Mouse (Mus musculus) hindbrain, embryonic 15.5 days (tissue): Measurements from ENCODE around the gene Retreg3. TPM values are rescaled to one million over a fixed set of nuclear protein-coding genes. Genes with fewer than 3 reads are reported as not detected.

Experiments
- ATAC-seq: fragments of 200-750 bp; cut with Nextera tagmentation; 2 replicates; pipeline ENCODE4 v1.8.0; 2017; ENCODE audit warnings: low read depth, moderate number of reproducible peaks, moderate TSS enrichment; ENCODE audit not compliant: low FRiP score
- H3K27ac ChIP-seq: fragments of 300-500 bp; sonication (generic); replicated peaks from 2 replicates; pipeline ENCODE4 v1.5.1; 2015; ENCODE audit warnings: mild to moderate bottlenecking, inconsistent platforms
- H3K27me3 ChIP-seq: fragments of 300-500 bp; sonication (generic); 2 replicates; pipeline ENCODE4 v1.6.1; 2015; ENCODE audit warnings: control low read depth, inconsistent platforms
- H3K36me3 ChIP-seq: fragments of 300-500 bp; sonication (generic); 2 replicates; pipeline ENCODE4 v1.6.1; 2015; ENCODE audit warnings: control low read depth, inconsistent platforms
- H3K4me1 ChIP-seq: fragments of 300-500 bp; sonication (generic); replicated peaks from 2 replicates; pipeline ENCODE4 v1.6.1; 2015; ENCODE audit warnings: control low read depth, inconsistent platforms
- H3K4me2 ChIP-seq: fragments of 300-500 bp; sonication (generic); 2 replicates; pipeline ENCODE4 v1.6.1; 2015; ENCODE audit warnings: moderate library complexity, mild to moderate bottlenecking, inconsistent platforms
- H3K4me3 ChIP-seq: fragments of 300-500 bp; sonication (generic); 2 replicates; pipeline ENCODE4 v1.5.1; 2015; ENCODE audit warnings: mild to moderate bottlenecking, inconsistent platforms
- H3K9ac ChIP-seq: fragments of 300-500 bp; sonication (generic); 2 replicates; pipeline ENCODE4 v1.6.1; 2015; ENCODE audit warnings: inconsistent platforms
- H3K9me3 ChIP-seq: fragments of 300-500 bp; sonication (generic); 2 replicates; pipeline ENCODE4 v1.6.1; 2016; ENCODE audit warnings: control low read depth, inconsistent platforms
- WGBS: fragments of 180-500 bp; shearing (Covaris S2); methylation state at CpG from one replicate; pipeline ENCODE4 v1.1.7; 2015; 5-methylcytosine and 5-hydroxymethylcytosine counted together
- polyA plus RNA-seq: library from polyadenylated mRNA; unstranded; fragments of >200 nt; fragmentation: Nextera tagmentation; extraction: Ambion mirVana; gene quantifications from 2 replicates; pipeline ENCODE4 v1.2.1, GENCODE M21; 2015

Gene Retreg3
- polyA plus RNA-seq, 1 experiment from 2014 or later = 25.5 TPM

- Histone ChIP-seq H3K4me3 (no peak overlapping the region), H3K36me3 (peaks cover 58% of the 10 kb centered on the region), H3K4me1 (no peaks in the 10 kb centered on the region), H3K9ac (no peak overlapping the region), H3K9me3 (no peaks in the 10 kb centered on the region), H3K4me2 (no peak overlapping the region), H3K27me3 (no peaks in the 10 kb centered on the region), H3K27ac (no peak overlapping the region)
- no peak for ATAC-seq
- WGBS = 94% methylated on average over 5 of the region's 5 CpGs
Measured at GRCm38 (mm10) chr11:101103011-101103410, 16.7 kb downstream of the Retreg3 start.

- H3K9ac ChIP-seq = no peak overlapping the region
- no peak for ATAC-seq
- H3K4me2 ChIP-seq = no peak overlapping the region
- H3K27me3 ChIP-seq = no peaks in the 10 kb centered on the region
- H3K9me3 ChIP-seq = no peaks in the 10 kb centered on the region
- peaks cover 61% of the 10 kb centered on the region for H3K36me3 ChIP-seq
- no peak overlapping the region for H3K27ac ChIP-seq
- peaks cover 21% of the 10 kb centered on the region for H3K4me1 ChIP-seq
- no peak overlapping the region for H3K4me3 ChIP-seq
- 90% methylated on average over 8 of the region's 8 CpGs for WGBS
Measured at GRCm38 (mm10) chr11:101098231-101098630, 21.5 kb downstream of the Retreg3 start.

DNA sequence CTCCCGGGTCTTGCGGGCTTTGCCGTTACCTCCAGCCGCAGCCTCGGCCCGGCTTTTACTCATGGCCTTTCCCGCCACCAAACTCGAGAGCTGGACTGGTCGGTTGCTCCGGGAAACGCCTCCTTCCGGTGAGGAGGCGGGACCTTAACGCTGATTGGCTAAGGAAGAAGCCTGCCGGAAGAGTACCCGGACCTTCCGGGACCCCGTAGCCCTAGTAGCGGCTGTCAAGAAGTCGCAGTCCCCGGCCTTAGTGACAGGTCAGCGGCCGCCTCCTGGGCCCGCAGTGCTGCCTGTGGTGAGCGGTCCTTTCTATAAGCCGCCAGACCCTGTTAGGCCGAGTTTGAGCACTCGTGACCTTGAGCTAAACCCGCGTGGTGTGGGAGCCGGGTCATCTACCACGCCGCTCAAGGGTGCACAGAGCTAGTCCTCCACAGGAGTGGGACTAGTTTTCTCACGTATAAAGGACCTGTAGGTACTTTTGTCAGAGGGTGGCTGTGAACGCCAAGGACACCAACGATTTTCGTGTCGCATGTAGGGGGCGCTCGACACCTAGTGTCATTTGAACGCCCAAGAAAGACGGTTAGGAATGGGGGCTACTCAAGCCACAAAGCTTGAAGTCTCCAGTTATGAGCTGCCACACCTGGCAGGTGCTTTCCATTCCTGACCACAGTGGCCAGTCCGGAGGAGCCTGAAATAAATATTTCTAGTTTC, 24.2 kb downstream of the Retreg3 start, which contains the start of gene Psmc3ip:
Gene Psmc3ip (minus strand): TSS at position 123 of the 711 bp plus-strand sequence.
- ATAC-seq = peak; percentile 96
- peak within 1 kb of the TSS; percentile 85 for H3K4me2 ChIP-seq
- H3K27me3 ChIP-seq = no peaks in the 10 kb centered on the region
- peaks cover 21% of the 10 kb centered on the region for H3K4me1 ChIP-seq
- WGBS = under 1% methylated on average over 43 of the region's 43 CpGs
- H3K36me3 ChIP-seq = peaks cover 70% of the 10 kb centered on the region
- no peaks in the 10 kb centered on the region for H3K9me3 ChIP-seq
- H3K27ac ChIP-seq = peak within 1 kb of the TSS; percentile 91
- H3K9ac ChIP-seq = peak within 1 kb of the TSS; percentile 69
- H3K4me3 ChIP-seq = peak within 1 kb of the TSS; percentile 70

DNA sequence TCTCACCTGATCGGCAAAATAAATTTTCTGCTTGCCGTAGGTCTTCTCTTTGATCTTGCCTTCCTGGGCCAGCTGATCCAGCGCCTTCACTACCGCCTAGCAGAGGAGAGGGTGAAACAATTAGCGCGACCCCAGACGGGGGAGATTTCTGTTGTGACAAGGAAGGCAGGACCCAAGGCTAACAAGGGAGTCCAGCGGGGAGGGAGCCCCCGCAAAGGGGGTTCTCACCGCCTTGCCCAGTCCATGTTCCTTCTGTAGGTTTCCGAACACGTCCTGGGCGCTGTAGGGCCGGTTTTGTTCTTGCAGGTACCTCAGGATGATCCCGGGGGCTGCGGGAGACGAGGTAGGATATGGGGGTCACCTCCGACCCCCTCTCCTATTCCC, 24.8 kb downstream of the Retreg3 start:
- H3K9ac ChIP-seq = peak overlapping the region; percentile 69
- H3K4me3 ChIP-seq = peak overlapping the region; percentile 70
- H3K9me3 ChIP-seq = no peaks in the 10 kb centered on the region
- 1% methylated on average over 18 of the region's 18 CpGs for WGBS
- peak overlapping the region; percentile 85 for H3K4me2 ChIP-seq
- no peak for ATAC-seq
- no peaks in the 10 kb centered on the region for H3K27me3 ChIP-seq
- H3K36me3 ChIP-seq = peaks cover 70% of the 10 kb centered on the region
- H3K27ac ChIP-seq = peak overlapping the region; percentile 91; the same call in 1 of the 2 replicates
- H3K4me1 ChIP-seq = peaks cover 21% of the 10 kb centered on the region

DNA sequence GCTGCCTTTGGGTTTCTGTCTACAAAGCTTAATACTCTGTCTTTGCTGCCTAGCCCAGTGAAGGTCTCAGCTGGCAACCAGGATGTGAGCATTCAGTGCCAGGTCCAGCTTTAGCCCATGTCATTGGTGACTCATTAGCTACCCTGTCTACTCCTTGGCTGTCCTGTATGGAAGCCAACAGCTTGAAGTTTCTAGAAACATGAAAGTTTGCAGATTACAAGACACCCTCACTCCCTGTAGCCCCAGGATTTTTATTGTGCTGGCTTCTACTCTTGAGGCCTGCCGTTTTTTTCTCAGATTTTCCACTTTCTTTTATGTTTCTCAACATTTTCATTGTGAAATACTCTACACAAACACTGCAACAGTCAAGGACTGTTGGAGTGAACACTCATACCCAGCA, 29.8 kb downstream of the Retreg3 start:
- no peak overlapping the region for H3K4me3 ChIP-seq
- H3K9ac ChIP-seq = no peak overlapping the region
- no peak for ATAC-seq
- no peaks in the 10 kb centered on the region for H3K27me3 ChIP-seq
- H3K4me1 ChIP-seq = peaks cover 42% of the 10 kb centered on the region
- H3K9me3 ChIP-seq = no peaks in the 10 kb centered on the region
- peaks cover 52% of the 10 kb centered on the region for H3K36me3 ChIP-seq
- H3K27ac ChIP-seq = no peak overlapping the region
- no peak overlapping the region for H3K4me2 ChIP-seq
- 90% methylated on average over 1 of the region's 1 CpGs for WGBS

GRCm38 (mm10) chr11:101087682-101088055, 32.0 kb downstream of the Retreg3 start:
- peak overlapping the region; percentile 81 for H3K4me2 ChIP-seq
- 11% methylated on average over 8 of the region's 8 CpGs for WGBS
- H3K4me3 ChIP-seq = peak overlapping the region; percentile 56
- H3K4me1 ChIP-seq = peaks cover 43% of the 10 kb centered on the region
- no peaks in the 10 kb centered on the region for H3K9me3 ChIP-seq
- peaks cover 43% of the 10 kb centered on the region for H3K36me3 ChIP-seq
- ATAC-seq = no peak
- H3K9ac ChIP-seq = peak overlapping the region; percentile 78
- H3K27me3 ChIP-seq = no peaks in the 10 kb centered on the region
- peak overlapping the region; percentile 91 for H3K27ac ChIP-seq

DNA sequence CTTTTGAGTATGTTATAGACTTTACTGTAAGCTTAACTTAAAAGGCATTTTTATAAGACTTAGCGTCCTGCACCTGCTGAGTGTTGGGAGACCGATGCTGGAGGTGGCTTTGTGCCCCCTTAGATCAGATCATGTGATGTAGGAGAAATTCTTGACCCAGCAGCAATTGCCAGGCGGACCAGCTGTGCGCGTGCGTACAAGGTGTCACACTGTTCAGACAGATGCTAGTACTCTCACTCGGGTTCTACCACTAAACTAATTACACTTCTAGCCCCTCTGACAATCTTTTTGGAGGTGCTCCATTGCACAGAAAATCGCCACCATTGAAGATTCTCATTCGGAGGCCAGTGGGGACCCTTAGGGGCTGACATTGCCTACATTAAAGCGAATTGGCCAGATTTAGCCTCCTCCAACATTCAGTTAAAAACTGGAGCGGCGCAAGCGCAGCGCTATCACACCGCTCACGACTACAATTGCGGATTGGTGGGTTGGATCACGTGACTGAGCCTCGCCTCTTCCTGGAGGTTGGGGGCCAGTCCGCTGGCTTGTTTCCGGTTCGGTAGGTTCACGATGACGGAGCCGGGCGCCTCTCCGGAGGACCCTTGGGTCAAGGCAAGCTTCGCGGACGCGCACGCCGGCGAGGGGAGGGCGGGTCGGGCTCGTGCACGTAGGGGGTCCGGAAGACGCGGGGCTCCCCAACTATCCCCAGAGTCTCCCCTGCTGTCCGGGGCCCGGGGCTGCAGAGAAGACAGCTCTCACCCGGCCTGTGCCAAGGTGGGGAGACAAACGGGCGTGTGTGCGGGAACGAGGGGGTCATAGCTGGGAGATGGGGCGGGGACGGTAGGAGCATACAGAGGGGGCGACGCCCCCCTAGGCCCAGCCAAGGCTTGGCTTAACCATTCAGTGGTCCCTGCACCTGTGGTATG, 32.7 kb downstream of the Retreg3 start, which contains the start of gene Mlx:
Gene Mlx (plus strand): TSS at position 522 of the 926 bp plus-strand sequence.
- WGBS = 1% methylated on average over 52 of the region's 52 CpGs
- H3K4me1 ChIP-seq = peaks cover 44% of the 10 kb centered on the region
- H3K36me3 ChIP-seq = peaks cover 36% of the 10 kb centered on the region
- peak within 1 kb of the TSS; percentile 81 for H3K4me2 ChIP-seq
- H3K27ac ChIP-seq = peak within 1 kb of the TSS; percentile 91
- H3K27me3 ChIP-seq = no peaks in the 10 kb centered on the region
- H3K9ac ChIP-seq = peak within 1 kb of the TSS; percentile 78
- no peaks in the 10 kb centered on the region for H3K9me3 ChIP-seq
- peak; percentile 88 for ATAC-seq
- H3K4me3 ChIP-seq = peak within 1 kb of the TSS; percentile 56

GRCm38 (mm10) chr11:101086323-101086674, 33.4 kb downstream of the Retreg3 start:
- Histone ChIP-seq H3K4me2 (peak overlapping the region; percentile 81), H3K9ac (peak overlapping the region; percentile 78; the same call in 1 of the 2 replicates)
- 79% methylated on average over 6 of the region's 6 CpGs for WGBS

DNA sequence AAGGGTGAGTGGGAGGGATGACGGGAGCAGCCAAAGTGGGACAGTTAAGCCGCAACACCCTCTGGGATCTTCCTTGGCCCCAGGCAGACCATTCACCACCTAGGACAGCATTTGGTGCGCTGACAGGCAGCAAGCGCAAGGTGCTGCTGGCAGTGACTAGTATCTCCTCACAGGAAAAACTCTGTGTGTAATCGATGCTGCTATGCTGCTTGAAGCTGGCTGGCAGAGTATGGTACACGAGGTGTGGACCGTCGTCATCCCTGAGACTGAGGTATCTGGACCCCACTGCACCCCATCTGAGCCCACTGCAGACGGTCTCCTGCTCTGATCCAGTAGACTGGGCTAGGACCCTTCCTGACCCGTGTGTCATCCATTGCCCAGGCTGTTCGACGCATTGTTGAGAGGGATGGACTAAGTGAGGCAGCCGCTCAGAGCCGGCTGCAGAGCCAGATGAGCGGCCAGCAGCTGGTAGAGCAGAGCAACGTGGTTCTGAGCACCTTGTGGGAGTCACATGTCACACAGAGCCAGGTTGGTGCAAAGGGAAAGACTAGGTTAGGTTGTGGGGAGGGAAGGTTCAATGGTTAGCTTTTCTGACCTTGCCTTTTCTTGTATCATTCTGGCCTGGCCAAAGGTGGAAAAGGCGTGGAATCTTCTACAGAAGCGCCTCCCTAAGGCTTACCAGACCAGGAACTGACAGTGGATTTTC, 33.9 kb downstream of the Retreg3 start:
- Histone ChIP-seq H3K4me3 (no peak overlapping the region), H3K4me2 (peak overlapping the region; percentile 81), H3K4me1 (peaks cover 54% of the 10 kb centered on the region), H3K27ac (peak overlapping the region; percentile 91), H3K9me3 (no peaks in the 10 kb centered on the region), H3K27me3 (peaks cover 2% of the 10 kb centered on the region), H3K36me3 (peaks cover 24% of the 10 kb centered on the region), H3K9ac (peak overlapping the region; percentile 78; the same call in 1 of the 2 replicates)
- ATAC-seq = no peak
- 92% methylated on average over 18 of the region's 18 CpGs for WGBS

More at GRCm38 (mm10) chr11:101086323-101086674, 33.4 kb downstream of the Retreg3 start:
- H3K27ac ChIP-seq = peak overlapping the region; percentile 91
- ATAC-seq = no peak
- H3K9me3 ChIP-seq = no peaks in the 10 kb centered on the region
- H3K36me3 ChIP-seq = peaks cover 29% of the 10 kb centered on the region
- peaks cover 51% of the 10 kb centered on the region for H3K4me1 ChIP-seq
- no peaks in the 10 kb centered on the region for H3K27me3 ChIP-seq
- peak overlapping the region; percentile 56 for H3K4me3 ChIP-seq

DNA sequence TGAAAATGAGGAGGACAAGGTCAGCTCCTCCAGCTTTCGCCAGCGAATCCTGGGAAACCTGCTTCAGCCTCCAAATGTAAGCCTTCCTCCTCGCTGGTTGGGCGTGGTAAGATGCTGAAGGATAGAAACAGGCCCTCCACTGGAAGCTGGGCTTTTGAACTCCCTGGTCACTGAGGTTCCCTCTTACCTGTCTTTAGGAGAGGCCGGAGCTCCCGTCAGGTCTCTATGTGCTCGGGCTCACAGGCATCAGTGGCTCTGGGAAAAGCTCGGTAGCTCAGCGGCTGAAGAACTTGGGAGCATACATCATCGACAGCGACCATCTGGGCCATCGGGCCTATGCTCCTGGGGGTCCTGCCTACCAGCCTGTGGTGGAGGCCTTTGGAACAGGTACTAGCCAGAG, 34.9 kb downstream of the Retreg3 start:
- no peaks in the 10 kb centered on the region for H3K9me3 ChIP-seq
- H3K27ac ChIP-seq = no peak overlapping the region
- WGBS = 94% methylated on average over 12 of the region's 12 CpGs
- ATAC-seq = no peak
- no peak overlapping the region for H3K9ac ChIP-seq
- peaks cover 14% of the 10 kb centered on the region for H3K36me3 ChIP-seq
- H3K4me3 ChIP-seq = no peak overlapping the region
- H3K27me3 ChIP-seq = peaks cover 11% of the 10 kb centered on the region
- H3K4me1 ChIP-seq = peaks cover 55% of the 10 kb centered on the region
- H3K4me2 ChIP-seq = no peak overlapping the region

DNA sequence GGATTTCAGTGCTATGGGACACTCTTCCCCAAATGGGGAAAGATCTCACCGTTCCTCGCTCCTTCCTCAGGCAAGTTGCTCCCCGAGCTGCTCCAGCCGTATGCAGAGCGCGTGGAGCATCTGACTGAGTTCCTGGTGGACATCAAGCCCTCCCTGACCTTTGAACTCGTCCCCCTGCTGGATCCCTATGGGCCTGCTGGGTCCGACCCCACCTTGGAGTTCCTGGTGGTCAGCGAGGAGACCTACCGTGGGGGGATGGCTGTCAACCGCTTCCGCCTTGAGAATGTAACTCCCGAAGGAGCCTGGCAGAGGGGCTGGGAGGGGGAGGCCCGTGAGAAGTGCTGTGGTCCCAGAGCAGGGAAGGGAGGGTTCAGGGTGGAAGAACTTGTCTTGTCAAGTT, 35.4 kb downstream of the Retreg3 start:
- no peak overlapping the region for H3K9ac ChIP-seq
- peaks cover 17% of the 10 kb centered on the region for H3K27me3 ChIP-seq
- H3K9me3 ChIP-seq = no peaks in the 10 kb centered on the region
- H3K4me1 ChIP-seq = peaks cover 60% of the 10 kb centered on the region
- no peak overlapping the region for H3K4me3 ChIP-seq
- H3K4me2 ChIP-seq = no peak overlapping the region
- no peak for ATAC-seq
- H3K27ac ChIP-seq = no peak overlapping the region
- H3K36me3 ChIP-seq = peaks cover 9% of the 10 kb centered on the region; the same call in 1 of the 2 replicates
- 89% methylated on average over 14 of the region's 14 CpGs for WGBS
